Mouse (Mus musculus) stomach, postnatal 0 days (tissue): ENCODE measurements around the gene Srgap2. TPM values are rescaled to one million over a fixed set of nuclear protein-coding genes. Genes with fewer than 3 reads are reported as not detected.

Experiments
- ATAC-seq: fragments of 200-750 bp; cut with Nextera tagmentation; 2 replicates; pipeline ENCODE4 v1.8.0; 2017; ENCODE audit not compliant: low FRiP score, low TSS enrichment
- DNase-seq: peaks from one replicate; pipeline ENCODE4 v3.0.0-alpha.2; 2016; ENCODE audit warnings: low spot score
- H3K27ac ChIP-seq: fragments of 300-500 bp; sonication (generic); replicated peaks from 2 replicates; pipeline ENCODE4 v1.5.1; 2014; ENCODE audit warnings: mild to moderate bottlenecking, control low read depth
- H3K27me3 ChIP-seq: fragments of 300-500 bp; sonication (generic); 2 replicates; pipeline ENCODE4 v1.6.1; 2014; ENCODE audit warnings: low read length; ENCODE audit not compliant: control insufficient read depth, insufficient read depth
- H3K36me3 ChIP-seq: fragments of 300-500 bp; sonication (generic); 2 replicates; pipeline ENCODE4 v1.6.1; 2014; ENCODE audit warnings: low read length, mixed read lengths; ENCODE audit not compliant: control insufficient read depth, insufficient read depth
- H3K4me1 ChIP-seq: fragments of 300-500 bp; sonication (generic); replicated peaks from 2 replicates; pipeline ENCODE4 v1.6.1; 2014; ENCODE audit warnings: antibody characterized with exemption; ENCODE audit not compliant: control insufficient read depth, insufficient read depth
- H3K4me2 ChIP-seq: fragments of 300-500 bp; sonication (generic); replicated peaks from 2 replicates; pipeline ENCODE4 v1.6.1; 2014; ENCODE audit warnings: low read depth, mild to moderate bottlenecking, control low read depth, moderate library complexity
- H3K4me3 ChIP-seq: fragments of 300-500 bp; sonication (generic); 2 replicates; pipeline ENCODE4 v1.5.1; 2014; ENCODE audit warnings: low read depth, low read length, control low read depth
- H3K9ac ChIP-seq: fragments of 300-500 bp; sonication (generic); 2 replicates; pipeline ENCODE4 v1.6.1; 2014; ENCODE audit warnings: mild to moderate bottlenecking, low read length, control low read depth, mixed read lengths
- H3K9me3 ChIP-seq: fragments of 300-500 bp; sonication (generic); 2 replicates; pipeline ENCODE4 v1.6.1; 2016; ENCODE audit warnings: low read length; ENCODE audit not compliant: control insufficient read depth
- CTCF ChIP-seq: IDR thresholded peaks from 2 replicates; pipeline ENCODE4 v1.5.1; 2016; ENCODE audit warnings: antibody characterized with exemption, low read depth, mild to moderate bottlenecking, moderate library complexity
- EP300 ChIP-seq: optimal IDR thresholded peaks from 2 replicates; pipeline ENCODE3; 2016; ENCODE audit warnings: antibody characterized with exemption
- WGBS: fragments of 180-500 bp; shearing (Covaris S2); extraction: QIAGEN DNeasy Blood & Tissue Kit; methylation state at CpG from one replicate; pipeline ENCODE4 v1.1.7; 2014; 5-methylcytosine and 5-hydroxymethylcytosine counted together
- polyA plus RNA-seq: library from polyadenylated mRNA; unstranded; fragments of >200 nt; fragmentation: Nextera tagmentation; extraction: Ambion mirVana; gene quantifications from 2 replicates; pipeline ENCODE4 v1.2.1, GENCODE M21; 2015

Gene Srgap2
- polyA plus RNA-seq, 1 experiment from 2014 or later, result 7.7 TPM

GRCm38 (mm10) chr1:131486094-131486850, 40.9 kb downstream of the Srgap2 start:
- no peaks in the 10 kb centered on the region for H3K9me3 ChIP-seq
- H3K4me3 ChIP-seq, result no peak overlapping the region
- no peaks in the 10 kb centered on the region for H3K36me3 ChIP-seq
- ATAC-seq, result no peak
- no peak overlapping the region for H3K27ac ChIP-seq
- no peaks in the 10 kb centered on the region for H3K4me1 ChIP-seq
- H3K9ac ChIP-seq, result no peak overlapping the region
- TF ChIP-seq EP300, result no peak
- no peak for TF ChIP-seq CTCF
- no peaks in the 10 kb centered on the region for H3K27me3 ChIP-seq
- 46% methylated on average over 5 of the region's 5 CpGs for WGBS
- no peak for DNase-seq
- H3K4me2 ChIP-seq, result no peak overlapping the region

GRCm38 (mm10) chr1:131482242-131482641, 44.9 kb downstream of the Srgap2 start:
- H3K27me3 ChIP-seq, result no peaks in the 10 kb centered on the region
- H3K36me3 ChIP-seq, result no peaks in the 10 kb centered on the region
- H3K4me3 ChIP-seq, result no peak overlapping the region
- no peak overlapping the region for H3K27ac ChIP-seq
- ATAC-seq, result no peak
- no peaks in the 10 kb centered on the region for H3K9me3 ChIP-seq
- TF ChIP-seq CTCF, result no peak
- TF ChIP-seq EP300, result no peak
- 79% methylated on average over 3 of the region's 3 CpGs for WGBS
- no peak overlapping the region for H3K4me2 ChIP-seq
- H3K9ac ChIP-seq, result no peak overlapping the region
- no peaks in the 10 kb centered on the region for H3K4me1 ChIP-seq
- DNase-seq, result no peak

- no peak for ATAC-seq
- H3K27ac ChIP-seq, result no peak overlapping the region
- H3K9ac ChIP-seq, result no peak overlapping the region
- no peak overlapping the region for H3K4me3 ChIP-seq
- no peaks in the 10 kb centered on the region for H3K36me3 ChIP-seq
- no peak for DNase-seq
- TF ChIP-seq EP300, result no peak
- TF ChIP-seq CTCF, result no peak
- no peaks in the 10 kb centered on the region for H3K9me3 ChIP-seq
- H3K4me1 ChIP-seq, result no peaks in the 10 kb centered on the region
- H3K27me3 ChIP-seq, result no peaks in the 10 kb centered on the region
- H3K4me2 ChIP-seq, result no peak overlapping the region
These were observed 45.8 kb downstream of the Srgap2 start for GRCm38 (mm10) chr1:131481391-131481790.

- TF ChIP-seq CTCF (no peak), EP300 (no peak)
- Histone ChIP-seq H3K9ac (no peak overlapping the region), H3K4me1 (no peaks in the 10 kb centered on the region), H3K9me3 (no peaks in the 10 kb centered on the region), H3K4me2 (no peak overlapping the region), H3K27me3 (no peaks in the 10 kb centered on the region), H3K27ac (no peak overlapping the region), H3K36me3 (no peaks in the 10 kb centered on the region), H3K4me3 (no peak overlapping the region)
- WGBS, result 51% methylated on average over 2 of the region's 2 CpGs
- ATAC-seq, result no peak
- no peak for DNase-seq
These were observed 48.3 kb downstream of the Srgap2 start for GRCm38 (mm10) chr1:131478770-131479305.

GRCm38 (mm10) chr1:131475306-131475705, 51.8 kb downstream of the Srgap2 start:
- Histone ChIP-seq H3K4me2 (no peak overlapping the region), H3K4me3 (no peak overlapping the region), H3K9me3 (no peaks in the 10 kb centered on the region), H3K4me1 (no peaks in the 10 kb centered on the region), H3K27ac (no peak overlapping the region), H3K27me3 (no peaks in the 10 kb centered on the region), H3K9ac (no peak overlapping the region), H3K36me3 (no peaks in the 10 kb centered on the region)
- DNase-seq, result no peak
- TF ChIP-seq CTCF, result no peak
- TF ChIP-seq EP300, result no peak
- no peak for ATAC-seq

- ATAC-seq (no peak), DNase-seq (no peak)
- Histone ChIP-seq H3K4me1 (no peaks in the 10 kb centered on the region), H3K27ac (no peak overlapping the region), H3K36me3 (no peaks in the 10 kb centered on the region), H3K9ac (no peak overlapping the region), H3K4me2 (no peak overlapping the region), H3K4me3 (no peak overlapping the region), H3K27me3 (no peaks in the 10 kb centered on the region), H3K9me3 (no peaks in the 10 kb centered on the region)
- TF ChIP-seq EP300, result no peak
- no peak for TF ChIP-seq CTCF
These were observed 53.5 kb downstream of the Srgap2 start for GRCm38 (mm10) chr1:131473631-131474118.
